Mouse (Mus musculus) thymus, adult 2 months (tissue): Measurements from ENCODE around the gene Tagln. TPM values are rescaled to one million over a fixed set of nuclear protein-coding genes. Genes with fewer than 3 reads are reported as not detected.

Experiments used
- DNase-seq: peaks from one replicate; pipeline ENCODE4 v3.0.0; 2021
- H3K27ac ChIP-seq: fragments of 200-500 bp; 2 replicates; pipeline ENCODE4 v1.5.1; 2012; ENCODE audit warnings: low read length, control low read depth; ENCODE audit not compliant: control insufficient read depth, insufficient read depth
- H3K27me3 ChIP-seq: fragments of 200-500 bp; 2 replicates; pipeline ENCODE4 v1.6.1; 2012; ENCODE audit warnings: mild to moderate bottlenecking, low read length, moderate library complexity, mixed read lengths; ENCODE audit not compliant: control insufficient read depth, insufficient read depth
- H3K36me3 ChIP-seq: fragments of 200-500 bp; 2 replicates; pipeline ENCODE4 v1.6.1; 2012; ENCODE audit warnings: mild to moderate bottlenecking, low read length, moderate library complexity; ENCODE audit not compliant: control insufficient read depth, insufficient read depth
- H3K4me1 ChIP-seq: fragments of 200-500 bp; replicated peaks from 2 replicates; pipeline ENCODE4 v1.6.1; 2012; ENCODE audit warnings: low read length; ENCODE audit not compliant: control insufficient read depth, insufficient read depth
- H3K4me3 ChIP-seq: fragments of 200-500 bp; 2 replicates; pipeline ENCODE4 v1.5.1; 2012; ENCODE audit warnings: mild to moderate bottlenecking, low read length, control low read depth, moderate library complexity; ENCODE audit not compliant: control insufficient read depth, insufficient read depth
- CTCF ChIP-seq: fragments of 200-500 bp; IDR thresholded peaks from 2 replicates; pipeline ENCODE4 v1.5.1; 2012; ENCODE audit warnings: mild to moderate bottlenecking, control low read depth, low read length, moderate library complexity, borderline replicate concordance; ENCODE audit not compliant: control insufficient read depth, poor library complexity, insufficient read depth; ENCODE audit errors: extremely low read depth
- POLR2A ChIP-seq: fragments of 200-500 bp; IDR thresholded peaks from 2 replicates; pipeline ENCODE4 v1.6.1; 2012; ENCODE audit warnings: mild to moderate bottlenecking, low read length, control low read depth, moderate library complexity; ENCODE audit not compliant: control insufficient read depth, poor library complexity, insufficient read depth; ENCODE audit errors: extremely low read depth
- WGBS: fragments of 180-500 bp; shearing (Covaris S2); methylation state at CpG from one replicate; pipeline ENCODE4 v1.1.7; 2018; 5-methylcytosine and 5-hydroxymethylcytosine counted together
- polyA plus RNA-seq: library from polyadenylated mRNA; depleted of rRNA; stranded (reverse); fragments of >200 nt; gene quantifications from 2 replicates; pipeline ENCODE4 v1.2.3, GENCODE M21; 2012

Tagln gene
- polyA plus RNA-seq, 1 experiment = 66.3 TPM

GRCm38 (mm10) chr9:45979778-45980177, 43.9 kb upstream of the Tagln start:
- DNase-seq = no peak
- no peak overlapping the region for H3K4me3 ChIP-seq
- peaks cover 17% of the 10 kb centered on the region for H3K36me3 ChIP-seq
- no peak overlapping the region for H3K27ac ChIP-seq
- H3K27me3 ChIP-seq = no peaks in the 10 kb centered on the region
- 95% methylated on average over 2 of the region's 2 CpGs for WGBS
- TF ChIP-seq POLR2A = no peak
- TF ChIP-seq CTCF = no peak
- peaks cover 16% of the 10 kb centered on the region for H3K4me1 ChIP-seq

GRCm38 (mm10) chr9:45976884-45977283, 41.0 kb upstream of the Tagln start:
- TF ChIP-seq CTCF (no peak), POLR2A (no peak)
- H3K27me3 ChIP-seq = no peaks in the 10 kb centered on the region
- 0 out of 2 replicates have a peak, but pooled peaks cover 2% of the 10 kb centered on the region for H3K4me1 ChIP-seq
- H3K36me3 ChIP-seq = peaks cover 44% of the 10 kb centered on the region
- 94% methylated on average over 2 of the region's 2 CpGs for WGBS
- H3K27ac ChIP-seq = no peak overlapping the region
- no peak overlapping the region for H3K4me3 ChIP-seq
- DNase-seq = no peak

GRCm38 (mm10) chr9:45963577-45963976, 27.7 kb upstream of the Tagln start:
- H3K4me3 ChIP-seq = no peak overlapping the region
- no peak for TF ChIP-seq CTCF
- no peak for TF ChIP-seq POLR2A
- peaks cover 50% of the 10 kb centered on the region for H3K36me3 ChIP-seq
- H3K27me3 ChIP-seq = no peaks in the 10 kb centered on the region
- no peaks in the 10 kb centered on the region for H3K4me1 ChIP-seq
- 96% methylated on average over 6 of the region's 6 CpGs for WGBS
- H3K27ac ChIP-seq = no peak overlapping the region
- DNase-seq = no peak

- no peak for DNase-seq
- no peak overlapping the region for H3K27ac ChIP-seq
- peaks cover 35% of the 10 kb centered on the region for H3K36me3 ChIP-seq
- TF ChIP-seq POLR2A = no peak
- no peak for TF ChIP-seq CTCF
- no peaks in the 10 kb centered on the region for H3K27me3 ChIP-seq
- 86% methylated on average over 2 of the region's 2 CpGs for WGBS
- no peaks in the 10 kb centered on the region for H3K4me1 ChIP-seq
- H3K4me3 ChIP-seq = no peak overlapping the region
Observed at GRCm38 (mm10) chr9:45961855-45962254, 26.0 kb upstream of the Tagln start.

GRCm38 (mm10) chr9:45959661-45960060, 23.8 kb upstream of the Tagln start:
- H3K4me3 ChIP-seq = no peak overlapping the region
- H3K27ac ChIP-seq = no peak overlapping the region
- peaks cover 4% of the 10 kb centered on the region for H3K4me1 ChIP-seq
- no peaks in the 10 kb centered on the region for H3K27me3 ChIP-seq
- no peak for DNase-seq
- no peak for TF ChIP-seq CTCF
- TF ChIP-seq POLR2A = no peak
- 67% methylated on average over 7 of the region's 7 CpGs for WGBS
- H3K36me3 ChIP-seq = peaks cover 19% of the 10 kb centered on the region

GRCm38 (mm10) chr9:45958851-45959250, 23.0 kb upstream of the Tagln start:
- WGBS = 92% methylated on average over 4 of the region's 4 CpGs
- TF ChIP-seq POLR2A (no peak), CTCF (no peak)
- Histone ChIP-seq H3K36me3 (peaks cover 11% of the 10 kb centered on the region; the same call in 1 of the 2 replicates), H3K27me3 (no peaks in the 10 kb centered on the region), H3K4me3 (no peak overlapping the region), H3K27ac (no peak overlapping the region), H3K4me1 (peaks cover 6% of the 10 kb centered on the region)
- DNase-seq = no peak
